Mouse (Mus musculus) kidney, embryonic 14.5 days (tissue): ENCODE data around the gene Pogz. TPM values are rescaled to one million over a fixed set of nuclear protein-coding genes. Genes with fewer than 3 reads are reported as not detected.

ENCODE experiments used
- ATAC-seq: fragments of 200-750 bp; cut with Nextera tagmentation; 2 replicates; pipeline ENCODE4 v1.8.0; 2017; ENCODE audit warnings: moderate number of reproducible peaks, mild to moderate bottlenecking, moderate TSS enrichment, moderate library complexity; ENCODE audit not compliant: low FRiP score, low TSS enrichment
- H3K27ac ChIP-seq: fragments of 300-500 bp; sonication (generic); 2 replicates; pipeline ENCODE4 v1.5.1; 2014; ENCODE audit warnings: low read depth, mild to moderate bottlenecking, low read length, moderate library complexity, mixed read lengths
- H3K27me3 ChIP-seq: fragments of 300-500 bp; sonication (generic); 2 replicates; pipeline ENCODE4 v1.6.1; 2014; ENCODE audit warnings: mild to moderate bottlenecking, low read length; ENCODE audit not compliant: control insufficient read depth, insufficient read depth
- H3K36me3 ChIP-seq: fragments of 300-500 bp; sonication (generic); 2 replicates; pipeline ENCODE4 v1.6.1; 2014; ENCODE audit warnings: low read length, mixed read lengths; ENCODE audit not compliant: control insufficient read depth, insufficient read depth
- H3K4me1 ChIP-seq: fragments of 300-500 bp; sonication (generic); 2 replicates; pipeline ENCODE4 v1.6.1; 2014; ENCODE audit warnings: low read length, mixed read lengths; ENCODE audit not compliant: control insufficient read depth, insufficient read depth
- H3K4me2 ChIP-seq: fragments of 300-500 bp; sonication (generic); replicated peaks from 2 replicates; pipeline ENCODE4 v1.6.1; 2014; ENCODE audit warnings: low read depth, mild to moderate bottlenecking, low read length
- H3K4me3 ChIP-seq: fragments of 300-500 bp; sonication (generic); 2 replicates; pipeline ENCODE4 v1.5.1; 2014; ENCODE audit warnings: mild to moderate bottlenecking, low read length
- H3K9ac ChIP-seq: fragments of 300-500 bp; sonication (generic); 2 replicates; pipeline ENCODE4 v1.6.1; 2014; ENCODE audit warnings: low read depth, mild to moderate bottlenecking, low read length, moderate library complexity
- H3K9me3 ChIP-seq: fragments of 300-500 bp; sonication (generic); 2 replicates; pipeline ENCODE4 v1.6.1; 2016; ENCODE audit warnings: low read length; ENCODE audit not compliant: control insufficient read depth
- WGBS: fragments of 180-500 bp; shearing (Covaris S2); extraction: QIAGEN DNeasy Blood & Tissue Kit; methylation state at CpG from one replicate; pipeline ENCODE4 v1.1.7; 2014; 5-methylcytosine and 5-hydroxymethylcytosine counted together
- polyA plus RNA-seq: library from polyadenylated mRNA; unstranded; fragments of >200 nt; fragmentation: Nextera tagmentation; extraction: Ambion mirVana; gene quantifications from 2 replicates; pipeline ENCODE4 v1.2.1, GENCODE M21; 2014

Gene Pogz
- 19.7 and 24.4 TPM in 2 replicates for polyA plus RNA-seq

DNA sequence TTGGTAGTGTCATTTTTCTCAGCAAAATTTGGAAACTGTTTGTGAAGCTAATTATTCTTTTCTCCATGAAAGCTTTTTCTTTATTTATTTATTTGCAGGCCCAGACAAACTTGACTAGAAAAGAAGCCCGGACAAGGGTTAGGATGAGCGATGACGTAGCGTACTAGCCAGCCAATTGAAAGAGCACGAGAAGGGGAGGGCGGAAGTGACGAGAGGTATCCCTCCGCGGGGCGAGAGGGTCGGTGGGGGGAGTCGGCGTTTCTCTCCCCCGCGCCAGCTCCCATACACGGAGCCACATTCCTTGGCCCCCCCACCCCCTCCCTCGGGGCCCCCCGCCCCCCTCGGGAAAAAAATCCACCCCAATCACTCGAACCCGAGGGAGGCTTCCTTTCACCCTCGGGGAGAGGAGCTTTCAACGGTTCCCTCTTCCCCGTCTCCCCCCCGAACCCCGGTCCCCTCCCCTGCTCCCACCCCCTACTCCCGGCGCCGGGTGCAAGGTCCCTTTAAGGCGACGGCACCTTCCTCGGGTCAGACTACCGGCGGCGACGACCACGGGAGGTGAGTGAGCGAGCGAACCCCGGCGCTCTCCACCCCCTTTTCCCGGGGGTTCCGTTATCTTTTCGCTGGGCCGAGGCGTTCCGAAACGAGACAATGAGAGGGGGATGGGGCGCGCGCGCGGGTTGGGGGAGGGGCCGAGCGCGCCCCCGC, at the start of gene Pogz:
Gene Pogz, plus strand, starts transcription at position 385 of the 708 bp plus-strand sequence.
- H3K4me2 ChIP-seq, result peak within 1 kb of the TSS; percentile 76
- H3K27me3 ChIP-seq, result no peaks in the 10 kb centered on the region
- peak within 1 kb of the TSS; percentile 75 for H3K4me3 ChIP-seq
- H3K27ac ChIP-seq, result peak within 1 kb of the TSS; percentile 99
- peaks cover 13% of the 10 kb centered on the region; the same call in 1 of the 2 replicates for H3K4me1 ChIP-seq
- under 1% methylated on average over 44 of the region's 57 CpGs for WGBS
- H3K9me3 ChIP-seq, result no peaks in the 10 kb centered on the region
- peak within 1 kb of the TSS; percentile 94 for H3K9ac ChIP-seq
- no peaks in the 10 kb centered on the region for H3K36me3 ChIP-seq
- peak; percentile 95 for ATAC-seq

DNA sequence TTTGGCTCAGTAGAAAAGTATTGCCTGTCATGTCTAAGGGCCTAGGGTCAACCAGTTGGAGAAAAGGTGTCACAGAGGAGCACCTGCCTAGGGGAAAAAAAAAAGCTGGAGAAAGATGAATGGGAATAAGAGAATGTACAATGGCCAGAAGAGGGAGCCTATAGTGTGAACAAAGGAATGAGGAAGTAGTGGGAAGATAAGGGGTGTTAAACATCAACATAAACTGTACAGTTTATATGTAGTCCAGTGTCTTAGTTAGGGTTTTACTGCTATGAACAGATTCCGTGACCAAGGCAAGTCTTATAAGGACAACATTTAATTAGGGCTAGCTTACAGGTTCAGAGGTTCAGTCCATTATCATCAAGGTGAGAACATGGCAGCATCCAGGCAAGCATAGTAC, 48.3 kb upstream of the Pogz start:
- Histone ChIP-seq H3K4me2 (no peak overlapping the region), H3K9me3 (no peaks in the 10 kb centered on the region), H3K4me1 (peaks cover 9% of the 10 kb centered on the region; the same call in 1 of the 2 replicates), H3K4me3 (no peak overlapping the region), H3K27ac (no peak overlapping the region), H3K9ac (no peak overlapping the region), H3K36me3 (no peaks in the 10 kb centered on the region), H3K27me3 (peaks cover 6% of the 10 kb centered on the region; the same call in 1 of the 2 replicates)
- ATAC-seq, result no peak
- WGBS, result 89% methylated on average over 1 of the region's 1 CpGs

GRCm38 (mm10) chr3:94789516-94789915, 47.9 kb upstream of the Pogz start:
- H3K4me1 ChIP-seq, result peaks cover 9% of the 10 kb centered on the region; the same call in 1 of the 2 replicates
- H3K27ac ChIP-seq, result no peak overlapping the region
- WGBS, result 84% methylated on average over 2 of the region's 2 CpGs
- H3K36me3 ChIP-seq, result no peaks in the 10 kb centered on the region
- H3K4me3 ChIP-seq, result no peak overlapping the region
- peaks cover 6% of the 10 kb centered on the region; the same call in 1 of the 2 replicates for H3K27me3 ChIP-seq
- ATAC-seq, result no peak
- no peaks in the 10 kb centered on the region for H3K9me3 ChIP-seq
- H3K4me2 ChIP-seq, result no peak overlapping the region
- no peak overlapping the region for H3K9ac ChIP-seq

DNA sequence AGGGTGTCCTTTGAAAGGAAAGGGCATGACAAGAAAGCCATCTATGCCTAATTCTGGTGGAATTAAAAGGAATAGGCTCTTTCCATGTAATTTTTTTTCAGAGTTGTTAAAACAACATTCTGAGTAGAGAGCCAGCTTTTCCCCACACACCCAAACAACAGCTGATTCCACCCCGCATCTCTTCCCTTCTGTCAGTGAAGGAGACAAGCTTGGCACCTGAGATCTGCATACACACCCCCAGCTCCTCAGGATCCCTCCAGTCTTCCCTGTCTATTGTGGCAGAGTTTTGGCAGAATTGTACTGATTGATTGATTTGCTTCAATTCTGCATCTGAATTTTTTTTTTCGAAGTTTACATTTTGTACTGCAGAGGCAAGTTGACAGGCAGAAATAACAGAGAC, 45.1 kb upstream of the Pogz start:
- ATAC-seq, result no peak
- H3K27me3 ChIP-seq, result peaks cover 6% of the 10 kb centered on the region; the same call in 1 of the 2 replicates
- H3K36me3 ChIP-seq, result no peaks in the 10 kb centered on the region
- no peaks in the 10 kb centered on the region for H3K9me3 ChIP-seq
- no peak overlapping the region for H3K4me3 ChIP-seq
- H3K4me2 ChIP-seq, result no peak overlapping the region
- WGBS, result 84% methylated on average over 2 of the region's 2 CpGs
- H3K4me1 ChIP-seq, result 0 out of 2 replicates have a peak, but pooled peaks cover 1% of the 10 kb centered on the region
- no peak overlapping the region for H3K9ac ChIP-seq
- H3K27ac ChIP-seq, result no peak overlapping the region

GRCm38 (mm10) chr3:94793672-94794071, 43.7 kb upstream of the Pogz start:
- ATAC-seq, result no peak
- Histone ChIP-seq H3K9ac (no peak overlapping the region), H3K27me3 (no peaks in the 10 kb centered on the region), H3K9me3 (no peaks in the 10 kb centered on the region), H3K4me3 (no peak overlapping the region), H3K4me1 (no peaks in the 10 kb centered on the region), H3K36me3 (no peaks in the 10 kb centered on the region), H3K4me2 (no peak overlapping the region), H3K27ac (no peak overlapping the region)
- 89% methylated on average over 2 of the region's 2 CpGs for WGBS

- no peak overlapping the region for H3K4me2 ChIP-seq
- H3K27me3 ChIP-seq, result no peaks in the 10 kb centered on the region
- ATAC-seq, result no peak
- H3K36me3 ChIP-seq, result no peaks in the 10 kb centered on the region
- H3K4me3 ChIP-seq, result no peak overlapping the region
- H3K27ac ChIP-seq, result no peak overlapping the region
- no peaks in the 10 kb centered on the region for H3K4me1 ChIP-seq
- 62% methylated on average over 2 of the region's 2 CpGs for WGBS
- no peak overlapping the region for H3K9ac ChIP-seq
- no peaks in the 10 kb centered on the region for H3K9me3 ChIP-seq
These were observed 43.0 kb upstream of the Pogz start for GRCm38 (mm10) chr3:94794359-94794758.

DNA sequence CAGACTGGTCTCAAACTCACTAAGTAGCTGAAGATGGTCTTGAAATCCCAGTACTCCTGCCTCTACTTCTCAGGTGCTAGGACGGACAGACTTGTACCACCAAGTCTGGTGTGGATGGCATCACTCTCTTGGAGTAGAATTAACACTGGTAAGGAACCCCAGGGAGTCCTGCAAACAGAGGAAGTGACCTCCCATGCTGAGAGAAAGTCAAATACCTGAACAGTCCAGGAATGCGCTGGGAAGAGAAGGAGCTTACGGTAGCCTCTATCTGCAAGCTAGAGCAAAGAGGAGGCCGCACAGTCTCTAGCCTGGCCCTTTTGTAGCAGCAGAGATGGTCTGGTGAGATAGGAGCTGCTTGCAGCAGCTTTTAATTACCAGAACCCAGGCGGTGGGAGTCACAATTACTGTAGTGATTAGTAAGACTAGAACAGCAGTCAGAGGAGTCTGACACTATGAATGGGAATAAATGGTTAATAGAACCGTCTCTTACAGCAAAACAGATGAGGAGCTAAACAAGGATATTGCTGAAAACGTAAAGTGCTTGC, 41.7 kb upstream of the Pogz start:
- H3K4me1 ChIP-seq, result no peaks in the 10 kb centered on the region
- no peaks in the 10 kb centered on the region for H3K9me3 ChIP-seq
- ATAC-seq, result no peak

DNA sequence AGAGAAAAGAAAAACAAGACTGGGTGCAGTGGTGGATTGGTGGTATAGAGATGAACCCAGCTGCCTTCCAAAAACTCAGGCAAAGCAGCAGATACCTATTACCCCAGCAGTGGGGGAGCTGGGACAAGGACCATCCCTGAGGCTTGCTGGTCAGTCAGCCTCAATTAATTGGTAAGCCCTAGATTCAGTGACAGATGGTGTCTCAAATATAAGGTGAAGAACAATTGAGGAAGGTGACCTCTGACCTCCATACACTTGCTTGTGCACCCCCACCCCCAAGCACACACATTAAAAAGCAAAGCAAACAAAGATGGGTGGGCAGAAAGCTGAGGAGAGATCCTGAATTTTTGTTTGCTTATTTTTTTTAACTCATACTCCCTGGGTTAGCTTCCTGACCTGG, 41.2 kb upstream of the Pogz start:
- no peaks in the 10 kb centered on the region for H3K9me3 ChIP-seq
- H3K36me3 ChIP-seq, result no peaks in the 10 kb centered on the region
- no peak; the same call in 1 of the 2 replicates for ATAC-seq
- H3K4me3 ChIP-seq, result no peak overlapping the region
- H3K27me3 ChIP-seq, result no peaks in the 10 kb centered on the region
- H3K27ac ChIP-seq, result no peak overlapping the region
- no peak overlapping the region for H3K9ac ChIP-seq
- H3K4me1 ChIP-seq, result no peaks in the 10 kb centered on the region
- no peak overlapping the region for H3K4me2 ChIP-seq

More for the DNA sequence above, 41.7 kb upstream of the Pogz start:
- Histone ChIP-seq H3K27me3 (no peaks in the 10 kb centered on the region), H3K9ac (no peak overlapping the region), H3K27ac (no peak overlapping the region), H3K4me3 (no peak overlapping the region), H3K36me3 (no peaks in the 10 kb centered on the region), H3K4me2 (no peak overlapping the region)
- WGBS, result 58% methylated on average over 7 of the region's 7 CpGs

DNA sequence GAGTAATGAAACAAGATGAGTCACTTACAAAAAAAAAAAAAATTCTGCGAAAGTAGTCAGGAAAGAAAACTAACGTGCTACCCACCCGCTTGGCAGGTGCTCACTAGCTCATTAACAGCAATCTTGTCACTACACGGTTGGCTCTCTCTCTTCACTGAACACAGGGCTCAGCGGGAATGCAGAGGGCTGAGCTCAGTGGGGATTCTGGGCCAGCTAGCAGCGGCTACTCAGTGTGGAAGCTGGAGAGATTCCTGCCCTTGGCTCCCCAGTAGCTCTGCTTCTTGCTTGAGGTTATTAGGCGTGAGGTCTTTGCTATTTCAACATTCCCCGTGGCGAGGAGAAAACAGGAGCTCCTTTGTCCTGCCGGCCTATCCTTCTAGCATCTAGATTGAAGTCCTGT, 33.2 kb upstream of the Pogz start:
- no peak overlapping the region for H3K27ac ChIP-seq
- H3K27me3 ChIP-seq, result no peaks in the 10 kb centered on the region
- H3K4me2 ChIP-seq, result no peak overlapping the region
- no peaks in the 10 kb centered on the region for H3K9me3 ChIP-seq
- ATAC-seq, result no peak
- H3K36me3 ChIP-seq, result no peaks in the 10 kb centered on the region
- no peak overlapping the region for H3K4me3 ChIP-seq
- H3K4me1 ChIP-seq, result no peaks in the 10 kb centered on the region
- H3K9ac ChIP-seq, result no peak overlapping the region
- 18% methylated on average over 10 of the region's 10 CpGs for WGBS
